Mouse (Mus musculus) heart, adult 2 months (tissue): Measurements from ENCODE around the gene Hist1h2ba.

Source experiments
- CTCF ChIP-seq: fragments of 200-600 bp; IDR thresholded peaks from 2 replicates; pipeline ENCODE4 v1.8.1; 2022; ENCODE audit warnings: antibody characterized with exemption, mild to moderate bottlenecking, moderate library complexity
- POLR2A ChIP-seq: fragments of 200-500 bp; IDR thresholded peaks from 2 replicates; pipeline ENCODE4 v1.6.1; 2011; ENCODE audit warnings: mild to moderate bottlenecking, low read depth, low read length, control low read depth; ENCODE audit not compliant: insufficient read depth

DNA sequence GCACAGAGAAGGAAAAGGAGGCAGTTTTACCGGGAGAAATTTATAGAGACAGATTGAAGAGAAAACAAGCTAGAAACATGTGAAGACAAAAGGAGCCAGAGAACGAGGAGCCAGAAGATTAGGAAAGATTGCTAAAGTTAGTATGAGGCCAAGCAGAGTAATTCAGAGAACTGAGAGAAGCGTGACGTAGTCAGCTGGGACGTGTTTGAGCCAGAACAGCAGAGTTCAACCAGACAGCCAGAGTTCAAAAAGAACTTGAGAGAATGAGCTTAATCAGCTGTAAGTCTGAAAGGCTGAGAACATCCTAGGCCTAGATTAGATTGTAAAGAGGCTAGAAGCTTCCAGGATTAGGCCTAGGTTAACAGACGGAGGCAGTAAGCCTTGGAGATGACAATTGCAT lies 6.3 kb upstream of the Hist1h2ba start:
- no peak for TF ChIP-seq CTCF
- no peak for TF ChIP-seq POLR2A
